Mouse (Mus musculus) midbrain, embryonic 10.5 days (tissue): ENCODE measurements around the gene Ppp2r5d. TPM values are rescaled to one million over a fixed set of nuclear protein-coding genes. Genes with fewer than 3 reads are reported as not detected.

Source experiments
- DNase-seq: peaks from one replicate; pipeline ENCODE4 v3.0.0-alpha.2; 2017; ENCODE audit warnings: low spot score
- H3K27ac ChIP-seq: fragments of 300-500 bp; sonication (generic); replicated peaks from 2 replicates; pipeline ENCODE4 v1.5.1; 2016; ENCODE audit warnings: mild to moderate bottlenecking
- H3K27me3 ChIP-seq: fragments of 300-500 bp; sonication (generic); 2 replicates; pipeline ENCODE4 v1.6.1; 2016; ENCODE audit warnings: low read depth, mild to moderate bottlenecking; ENCODE audit not compliant: poor library complexity, severe bottlenecking
- H3K36me3 ChIP-seq: fragments of 300-500 bp; sonication (generic); 2 replicates; pipeline ENCODE4 v1.6.1; 2016; ENCODE audit warnings: mild to moderate bottlenecking, moderate library complexity
- H3K4me1 ChIP-seq: fragments of 300-500 bp; sonication (generic); 2 replicates; pipeline ENCODE4 v1.6.1; 2016
- H3K4me3 ChIP-seq: fragments of 300-500 bp; sonication (generic); 2 replicates; pipeline ENCODE4 v1.5.1; 2016; ENCODE audit warnings: mild to moderate bottlenecking, moderate library complexity
- H3K9me3 ChIP-seq: fragments of 300-500 bp; sonication (generic); replicated peaks from 2 replicates; pipeline ENCODE4 v1.6.1; 2016; ENCODE audit warnings: mild to moderate bottlenecking
- WGBS: fragments of 180-500 bp; shearing (Covaris S2); methylation state at CpG from one replicate; pipeline ENCODE4 v1.1.7; 2016; 5-methylcytosine and 5-hydroxymethylcytosine counted together
- polyA plus RNA-seq: library from polyadenylated mRNA; unstranded; fragments of >200 nt; fragmentation: Nextera tagmentation; extraction: Ambion mirVana; gene quantifications from 2 replicates; pipeline ENCODE4 v1.2.1, GENCODE M21; 2016

Gene Ppp2r5d
- polyA plus RNA-seq = 140 and 146 TPM in 2 replicates

DNA sequence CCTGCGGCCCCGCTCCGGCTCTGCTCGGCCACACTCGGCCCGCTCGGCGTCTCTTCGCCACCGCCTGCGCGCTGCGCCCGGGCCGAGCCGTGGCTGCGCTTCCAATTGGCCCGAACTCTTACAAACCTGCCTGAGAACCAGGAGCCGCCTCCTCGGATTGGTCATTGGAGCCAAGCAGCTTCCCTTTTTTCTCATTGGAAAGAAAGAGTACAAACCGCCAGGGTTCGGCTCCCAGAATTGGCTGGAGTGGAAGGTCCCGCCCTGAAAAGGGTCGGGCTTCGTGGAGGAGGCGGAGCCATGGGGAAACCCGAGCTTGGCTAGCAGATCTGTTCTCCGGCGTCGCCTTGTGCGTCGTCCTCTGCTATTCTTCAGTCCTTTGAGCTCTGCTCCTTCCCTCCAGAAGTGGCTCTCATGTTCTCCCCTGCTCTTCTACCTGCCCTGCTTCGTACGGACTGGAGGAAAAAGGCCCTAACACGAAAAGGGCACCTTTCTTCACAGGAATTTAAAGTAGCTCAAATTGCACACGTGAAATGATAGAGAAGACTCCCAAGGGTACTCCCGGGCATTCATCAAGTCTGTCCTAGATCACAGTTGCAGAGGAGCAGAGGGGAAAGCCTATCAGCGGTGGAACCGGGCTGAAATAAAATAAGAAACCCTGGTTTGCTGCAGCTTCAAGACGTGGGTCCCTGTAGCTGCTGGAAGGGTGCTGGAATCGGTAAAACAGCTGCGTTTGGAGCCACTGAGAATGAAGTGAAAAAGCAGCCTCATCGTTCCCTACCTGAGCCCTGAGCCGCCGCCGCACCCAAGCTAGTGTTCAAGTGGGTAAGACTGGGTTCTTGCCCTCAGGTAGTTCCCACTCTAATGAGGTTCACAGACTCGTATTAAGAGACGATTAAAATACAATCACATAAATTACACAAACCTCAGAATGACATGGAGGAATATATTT lies at the start of gene Ppp2r5d:
Gene Ppp2r5d, minus strand, starts transcription at position 225 of the 949 bp plus-strand sequence.
- Histone ChIP-seq H3K27me3 (no peaks in the 10 kb centered on the region), H3K9me3 (no peaks in the 10 kb centered on the region), H3K36me3 (peaks cover 22% of the 10 kb centered on the region), H3K4me3 (peak within 1 kb of the TSS; percentile 94), H3K27ac (peak within 1 kb of the TSS; percentile 92), H3K4me1 (peaks cover 51% of the 10 kb centered on the region)
- peak; percentile 97 for DNase-seq
- WGBS = 2% methylated on average over 48 of the region's 48 CpGs

DNA sequence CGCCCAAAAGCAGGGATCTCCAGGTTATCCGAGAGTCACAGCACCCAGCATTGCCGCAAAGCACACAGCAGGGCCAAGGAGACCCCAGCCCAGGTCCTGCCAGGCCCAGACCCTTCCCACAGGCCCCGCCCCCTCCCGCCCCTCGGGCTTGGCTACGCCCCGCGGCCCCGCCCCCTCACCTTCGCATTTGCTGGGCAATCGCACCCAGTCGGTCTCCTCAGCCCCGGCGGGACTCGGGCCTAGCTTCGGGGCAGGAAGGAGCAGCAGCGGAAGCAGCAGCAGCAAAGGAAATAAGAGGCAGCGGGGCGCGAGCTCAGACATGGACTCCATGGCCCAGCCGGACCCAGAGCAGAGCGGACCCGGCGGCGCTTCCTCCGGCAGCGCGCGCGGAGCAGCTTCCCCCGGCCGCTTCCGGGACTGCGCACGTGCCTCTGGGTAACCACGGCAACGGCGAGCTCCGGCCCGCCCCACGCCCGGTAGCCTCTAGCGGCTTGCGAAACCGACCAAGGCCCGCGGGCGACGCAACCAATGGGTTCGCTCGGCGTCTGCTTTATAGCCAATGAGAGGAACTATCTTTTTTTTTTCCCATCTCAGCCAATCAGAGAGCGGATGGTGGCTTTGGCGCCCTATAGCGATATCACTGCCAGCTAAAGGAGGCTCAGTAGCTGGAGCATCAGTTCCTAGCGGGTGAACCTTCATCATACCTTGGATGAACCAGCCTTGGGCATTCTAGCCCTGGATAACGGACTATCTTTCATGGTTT lies 47.1 kb upstream of the Ppp2r5d start, which contains the start of gene Cnpy3:
Gene Cnpy3, minus strand, starts transcription at position 421 of the 763 bp plus-strand sequence.
- peak within 1 kb of the TSS; percentile 87 for H3K27ac ChIP-seq
- no peaks in the 10 kb centered on the region for H3K27me3 ChIP-seq
- peak; percentile 99 for DNase-seq
- WGBS = under 1% methylated on average over 55 of the region's 58 CpGs
- H3K36me3 ChIP-seq = peaks cover 21% of the 10 kb centered on the region
- no peaks in the 10 kb centered on the region for H3K9me3 ChIP-seq
- peak within 1 kb of the TSS; percentile 71 for H3K4me3 ChIP-seq
- peaks cover 22% of the 10 kb centered on the region for H3K4me1 ChIP-seq

DNA sequence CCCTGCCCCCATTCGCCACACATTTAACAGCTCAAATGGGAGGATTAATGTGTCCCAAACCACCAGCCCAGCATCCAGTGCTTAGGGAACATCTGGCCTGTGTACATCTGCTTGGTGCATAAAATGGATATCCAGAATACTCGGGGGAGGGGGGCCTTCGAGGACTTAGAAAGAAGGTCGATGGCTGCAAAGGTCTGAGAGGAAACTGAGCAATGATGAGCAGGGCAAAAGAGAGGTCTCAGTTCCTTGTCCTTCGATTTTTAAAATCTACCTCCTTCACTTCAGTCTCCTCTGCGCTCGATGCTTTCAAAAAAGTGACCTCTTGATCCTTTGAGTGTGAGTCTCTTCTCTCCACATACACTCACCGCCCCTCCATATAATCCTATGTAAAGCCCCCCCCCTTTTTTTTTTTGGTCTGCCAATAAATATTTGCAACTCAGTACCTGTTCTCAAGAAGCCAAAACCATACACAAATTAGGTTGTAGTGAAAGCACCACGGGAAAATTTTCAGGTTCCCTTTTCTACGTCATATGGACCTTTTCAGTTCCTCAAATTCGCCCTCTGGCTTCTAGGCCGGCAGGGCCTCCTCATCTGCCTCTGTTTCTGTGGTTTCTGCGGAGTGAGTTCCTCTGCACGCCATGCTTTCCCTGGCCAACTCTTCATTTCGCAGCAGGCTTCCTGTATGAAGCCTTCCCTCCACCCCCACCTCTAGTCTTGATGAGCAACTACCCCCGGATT lies 46.3 kb upstream of the Ppp2r5d start:
- peaks cover 29% of the 10 kb centered on the region for H3K36me3 ChIP-seq
- 32% methylated on average over 16 of the region's 16 CpGs for WGBS
- DNase-seq = no peak

DNA sequence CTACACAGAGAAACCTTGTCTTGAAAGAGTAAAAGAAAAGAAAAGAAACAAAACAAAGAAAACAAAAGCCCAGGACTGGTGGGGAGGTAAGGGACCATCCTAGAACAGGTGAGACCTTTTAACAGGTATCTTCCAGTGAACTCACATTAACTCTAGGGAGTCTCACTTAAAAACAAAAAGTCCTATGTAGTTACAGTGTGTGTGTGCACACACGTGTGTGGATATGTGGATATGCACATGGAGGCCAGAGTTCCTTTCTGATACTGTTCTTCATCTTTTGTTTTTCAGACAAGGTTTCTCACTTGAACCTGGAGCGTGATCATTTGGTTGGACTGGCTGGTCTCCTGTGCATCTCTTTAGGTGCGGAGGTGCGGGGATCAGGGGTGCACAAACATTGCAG lies 45.7 kb upstream of the Ppp2r5d start:
- Histone ChIP-seq H3K9me3 (no peaks in the 10 kb centered on the region), H3K4me1 (peaks cover 20% of the 10 kb centered on the region), H3K27me3 (no peaks in the 10 kb centered on the region), H3K36me3 (peaks cover 35% of the 10 kb centered on the region), H3K4me3 (peak overlapping the region; percentile 71), H3K27ac (peak overlapping the region; percentile 87; the same call in 1 of the 2 replicates)
- WGBS = 97% methylated on average over 4 of the region's 4 CpGs
- no peak for DNase-seq

More for the DNA sequence above, 46.3 kb upstream of the Ppp2r5d start:
- Histone ChIP-seq H3K9me3 (no peaks in the 10 kb centered on the region), H3K27ac (peak overlapping the region; percentile 87), H3K27me3 (no peaks in the 10 kb centered on the region), H3K4me3 (peak overlapping the region; percentile 71), H3K4me1 (peaks cover 22% of the 10 kb centered on the region)

DNA sequence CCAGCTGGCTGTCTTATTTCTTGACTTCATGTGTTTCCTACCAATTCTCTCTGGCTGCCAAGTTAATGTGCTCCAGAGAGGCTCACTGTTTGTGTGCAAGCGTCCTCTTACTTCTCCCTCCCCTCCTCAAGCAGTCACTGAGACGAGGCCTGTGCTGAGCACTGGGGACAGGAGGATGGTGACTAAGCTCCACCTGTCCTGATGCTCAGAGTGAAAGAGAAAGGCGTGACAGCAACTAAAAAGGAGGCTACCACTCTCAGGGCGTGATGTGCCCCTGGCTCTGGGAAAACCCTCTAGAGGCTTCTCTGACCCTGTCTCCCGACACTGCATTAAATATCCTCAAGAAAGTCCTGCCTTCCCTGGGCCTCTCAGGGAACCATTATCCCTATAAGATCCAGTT lies 44.4 kb upstream of the Ppp2r5d start:
- Histone ChIP-seq H3K9me3 (no peaks in the 10 kb centered on the region), H3K36me3 (peaks cover 48% of the 10 kb centered on the region), H3K4me3 (no peak overlapping the region), H3K27me3 (no peaks in the 10 kb centered on the region), H3K27ac (no peak overlapping the region), H3K4me1 (peaks cover 20% of the 10 kb centered on the region)
- no peak for DNase-seq
- 95% methylated on average over 5 of the region's 5 CpGs for WGBS

DNA sequence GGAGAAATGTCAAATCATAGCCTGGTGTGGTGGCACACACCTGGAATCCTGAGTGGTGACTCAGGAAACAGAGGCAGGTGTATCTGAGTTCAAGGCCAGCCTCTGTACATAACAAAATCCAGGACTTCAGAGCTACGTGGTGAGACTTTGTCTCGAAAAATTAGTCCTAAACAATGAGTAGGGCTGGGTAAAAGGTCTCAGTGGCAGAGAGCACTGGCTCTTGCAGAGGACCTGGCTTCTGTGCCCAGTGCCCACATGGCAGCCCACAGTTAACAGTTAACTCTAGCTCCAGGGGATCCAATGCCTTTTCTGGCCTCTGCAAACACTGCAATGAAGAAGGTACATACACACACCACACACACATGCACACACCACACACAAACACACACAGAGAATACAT lies 42.9 kb upstream of the Ppp2r5d start:
- H3K4me1 ChIP-seq = peaks cover 20% of the 10 kb centered on the region
- H3K4me3 ChIP-seq = no peak overlapping the region
- no peaks in the 10 kb centered on the region for H3K27me3 ChIP-seq
- no peak for DNase-seq
- H3K9me3 ChIP-seq = no peaks in the 10 kb centered on the region
- no peak overlapping the region for H3K27ac ChIP-seq
- 97% methylated on average over 2 of the region's 2 CpGs for WGBS
- peaks cover 63% of the 10 kb centered on the region for H3K36me3 ChIP-seq

DNA sequence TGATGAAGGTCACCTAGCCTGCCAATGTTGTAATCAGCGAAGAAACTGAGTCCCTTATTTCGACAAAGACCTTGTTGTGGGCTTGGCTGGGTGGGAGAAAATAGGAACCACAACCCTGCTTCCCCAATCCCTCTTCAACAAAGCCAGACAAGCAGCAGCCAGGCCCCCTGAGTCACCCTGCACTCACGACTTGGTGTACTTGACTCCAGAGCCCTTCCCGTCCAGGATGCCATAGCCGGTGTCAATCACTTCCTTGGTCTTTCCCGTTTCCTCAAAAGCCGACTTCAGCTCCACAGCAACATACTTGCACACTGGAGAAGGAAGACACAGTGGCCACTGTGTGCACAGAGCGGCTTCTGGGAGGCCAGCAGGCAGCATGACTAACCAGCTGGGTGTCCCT lies 42.3 kb upstream of the Ppp2r5d start:
- H3K4me3 ChIP-seq = no peak overlapping the region
- H3K4me1 ChIP-seq = peaks cover 14% of the 10 kb centered on the region
- H3K9me3 ChIP-seq = no peaks in the 10 kb centered on the region
- no peak for DNase-seq
- no peaks in the 10 kb centered on the region for H3K27me3 ChIP-seq
- H3K36me3 ChIP-seq = peaks cover 69% of the 10 kb centered on the region
- H3K27ac ChIP-seq = no peak overlapping the region
- 88% methylated on average over 8 of the region's 8 CpGs for WGBS

DNA sequence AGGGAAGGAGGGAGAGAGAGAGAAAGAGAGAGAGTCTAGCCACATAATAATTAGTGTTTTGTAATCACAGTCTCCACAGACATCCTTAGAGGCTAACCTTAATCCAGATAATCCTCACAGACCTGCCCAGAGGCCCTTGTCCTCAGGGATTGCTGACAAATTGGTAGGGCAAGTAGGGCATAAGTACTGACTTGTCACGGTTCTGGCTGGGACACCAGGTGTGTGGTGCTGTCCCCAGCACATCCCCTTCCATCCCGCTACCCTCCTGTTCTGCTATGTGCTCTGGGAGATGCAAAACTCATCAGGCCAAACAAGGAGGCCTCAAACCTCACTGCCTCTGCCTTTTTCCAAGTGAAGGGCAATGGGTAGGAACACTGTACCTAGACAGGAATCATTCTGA lies 40.6 kb upstream of the Ppp2r5d start:
- peaks cover 81% of the 10 kb centered on the region for H3K36me3 ChIP-seq
- 78% methylated on average over 2 of the region's 2 CpGs for WGBS
- no peaks in the 10 kb centered on the region for H3K27me3 ChIP-seq
- no peak overlapping the region for H3K27ac ChIP-seq
- H3K4me1 ChIP-seq = peaks cover under 1% of the 10 kb centered on the region; the same call in 1 of the 2 replicates
- DNase-seq = no peak
- H3K4me3 ChIP-seq = no peak overlapping the region
- H3K9me3 ChIP-seq = no peaks in the 10 kb centered on the region

DNA sequence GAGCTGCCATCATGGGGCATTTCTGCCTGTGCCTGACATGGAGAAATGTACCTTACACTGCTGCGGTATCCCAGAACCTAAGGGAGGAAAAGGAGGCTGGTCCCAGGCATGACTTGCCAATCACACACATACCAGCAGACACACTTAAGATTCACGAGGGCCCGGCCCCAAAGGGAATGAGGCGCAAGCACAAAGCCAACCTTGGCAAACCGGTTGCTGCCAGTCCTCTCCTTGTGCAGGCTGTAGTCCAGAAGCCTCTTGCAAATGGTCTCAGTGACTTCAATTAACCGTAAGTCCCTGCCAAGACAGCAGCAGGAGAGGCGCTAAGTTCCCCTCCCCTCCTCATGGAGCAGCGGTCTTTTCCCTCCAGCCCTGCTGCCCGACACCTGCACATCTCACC lies 38.1 kb upstream of the Ppp2r5d start:
- DNase-seq = no peak
- Histone ChIP-seq H3K4me3 (no peak overlapping the region), H3K27ac (no peak overlapping the region), H3K27me3 (no peaks in the 10 kb centered on the region), H3K9me3 (no peaks in the 10 kb centered on the region), H3K4me1 (no peaks in the 10 kb centered on the region), H3K36me3 (peaks cover 81% of the 10 kb centered on the region)
- WGBS = 92% methylated on average over 9 of the region's 9 CpGs

DNA sequence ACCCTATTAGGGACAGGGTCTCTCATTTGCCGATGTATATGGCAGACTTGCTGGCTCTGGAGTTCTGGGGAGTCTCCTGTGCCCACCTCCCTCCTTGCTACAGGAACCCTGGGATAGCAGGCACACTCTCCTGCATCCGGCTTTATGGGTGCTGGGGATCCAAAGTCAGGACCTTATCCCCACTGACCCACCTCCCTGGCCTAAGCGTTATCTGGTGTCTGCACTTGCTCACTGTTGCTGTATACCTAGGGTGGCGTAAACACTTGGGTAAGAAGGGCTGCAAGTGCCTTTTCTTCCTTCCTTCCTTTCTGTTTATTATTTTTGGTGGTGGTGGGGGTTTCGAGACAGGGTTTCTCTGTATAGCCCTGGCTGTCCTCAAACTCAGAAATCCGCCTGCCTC lies 36.4 kb upstream of the Ppp2r5d start:
- no peaks in the 10 kb centered on the region for H3K4me1 ChIP-seq
- H3K9me3 ChIP-seq = no peaks in the 10 kb centered on the region
- no peak overlapping the region for H3K4me3 ChIP-seq
- no peak for DNase-seq
- peaks cover 79% of the 10 kb centered on the region for H3K36me3 ChIP-seq
- H3K27me3 ChIP-seq = no peaks in the 10 kb centered on the region
- 86% methylated on average over 6 of the region's 6 CpGs for WGBS
- no peak overlapping the region for H3K27ac ChIP-seq

DNA sequence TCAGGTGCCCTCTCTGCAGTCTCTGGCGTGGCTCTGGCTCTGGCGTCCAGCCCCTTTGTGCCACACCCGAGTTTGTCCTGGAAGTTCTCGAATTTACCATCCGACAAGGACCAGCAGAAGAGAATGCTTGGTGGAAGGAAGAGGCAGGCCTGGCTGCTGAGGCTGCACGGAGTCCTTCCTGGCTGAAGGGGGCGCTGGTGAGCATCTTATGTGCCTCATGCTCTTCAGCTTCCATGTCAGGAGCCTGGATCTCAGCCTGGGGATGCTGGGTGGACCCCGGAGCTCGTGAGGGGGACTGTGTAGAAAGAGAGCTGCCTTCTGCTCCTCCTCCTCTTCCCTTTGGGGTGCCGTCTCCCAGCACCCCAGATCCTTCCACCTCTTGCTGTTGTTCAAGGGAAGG lies 31.2 kb upstream of the Ppp2r5d start:
- no peak overlapping the region; the same call in 1 of the 2 replicates for H3K4me3 ChIP-seq
- H3K4me1 ChIP-seq = no peaks in the 10 kb centered on the region
- WGBS = 56% methylated on average over 9 of the region's 10 CpGs
- no peaks in the 10 kb centered on the region for H3K27me3 ChIP-seq
- no peak overlapping the region for H3K27ac ChIP-seq
- peaks cover 56% of the 10 kb centered on the region for H3K36me3 ChIP-seq
- peak; percentile 38 for DNase-seq
- no peaks in the 10 kb centered on the region for H3K9me3 ChIP-seq

DNA sequence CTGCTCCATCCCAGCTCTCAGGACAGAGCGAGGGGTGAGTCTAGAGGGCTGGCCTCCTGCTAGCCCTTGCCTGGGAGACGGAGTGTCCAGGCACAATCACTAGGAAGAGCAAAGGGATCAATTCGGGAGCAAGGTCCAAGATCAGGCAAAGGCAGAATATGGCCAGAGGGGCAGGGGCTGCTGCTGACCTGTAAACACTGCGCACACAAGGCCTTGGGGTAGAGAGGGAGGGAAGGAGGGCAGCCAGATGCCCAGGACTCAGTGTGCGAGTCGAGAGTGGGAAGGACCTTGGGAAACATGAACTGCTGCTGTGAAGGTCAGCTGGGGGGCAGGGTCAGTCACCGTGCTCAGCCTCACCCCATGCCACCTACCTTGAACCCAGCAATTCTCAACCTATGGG lies 30.4 kb upstream of the Ppp2r5d start:
- no peak for DNase-seq
- Histone ChIP-seq H3K9me3 (no peaks in the 10 kb centered on the region), H3K27ac (no peak overlapping the region), H3K4me1 (no peaks in the 10 kb centered on the region), H3K27me3 (peaks cover 3% of the 10 kb centered on the region; the same call in 1 of the 2 replicates), H3K36me3 (peaks cover 54% of the 10 kb centered on the region), H3K4me3 (no peak overlapping the region)
- 85% methylated on average over 7 of the region's 7 CpGs for WGBS
